Mouse (Mus musculus): ENCODE data around the gene Ilf3.

- no peak for TF ChIP-seq CTCF (IDR thresholded peaks at IDR 0.05; ENCODE audit: borderline replicate concordance, insufficient read depth, low read length)
- no peak for TF ChIP-seq POLR2A (IDR thresholded peaks at IDR 0.05; ENCODE audit: low read depth, low read length)
Measured at GRCm38 (mm10) chr9:21451870-21452269, 84.2 kb downstream of the Ilf3 start.
